Mouse (Mus musculus): ENCODE data around the gene Gfral. TPM values are rescaled to one million over a fixed set of nuclear protein-coding genes. Genes with fewer than 3 reads are reported as not detected.
"Not testable (repeated sequence)": the region's sequence is repeated elsewhere in the genome, so short reads cannot be mapped to it uniquely, and the experiment has no call there.

Gfral gene
- polyA plus RNA-seq, 1 experiment from 2014 or later = not detected

GRCm38 (mm10) chr9:76138378-76139109 is 74.9 kb downstream of the Gfral start:
- ATAC-seq (0 out of 2 replicates have a peak, but pooled peaks have one; percentile 12), DNase-seq (ENCODE audit: low spot score) (peak; percentile 14)
- H3K4me2 ChIP-seq (replicated peaks; ENCODE audit: low read depth, low read length) = no peak overlapping the region
- no peaks in the 10 kb centered on the region for H3K36me3 ChIP-seq (ENCODE audit: insufficient read depth, low read length)
- no peaks in the 10 kb centered on the region for H3K9me3 ChIP-seq (ENCODE audit: low read length)
- 78% methylated on average over 3 of the region's 3 CpGs for WGBS
- H3K27me3 ChIP-seq (replicated peaks; ENCODE audit: insufficient read depth, low read length) = no peaks in the 10 kb centered on the region
- no peak overlapping the region for H3K4me3 ChIP-seq (ENCODE audit: low read depth, low read length)
- no peak overlapping the region for H3K27ac ChIP-seq (ENCODE audit: low read length)
- no peaks in the 10 kb centered on the region for H3K4me1 ChIP-seq (ENCODE audit: insufficient read depth, low read depth, low read length)
- H3K9ac ChIP-seq (replicated peaks; ENCODE audit: low read depth) = no peak overlapping the region
- TF ChIP-seq EP300 (IDR thresholded peaks at IDR 0.05) (no peak), CTCF (IDR thresholded peaks at IDR 0.05) (no peak)

DNA sequence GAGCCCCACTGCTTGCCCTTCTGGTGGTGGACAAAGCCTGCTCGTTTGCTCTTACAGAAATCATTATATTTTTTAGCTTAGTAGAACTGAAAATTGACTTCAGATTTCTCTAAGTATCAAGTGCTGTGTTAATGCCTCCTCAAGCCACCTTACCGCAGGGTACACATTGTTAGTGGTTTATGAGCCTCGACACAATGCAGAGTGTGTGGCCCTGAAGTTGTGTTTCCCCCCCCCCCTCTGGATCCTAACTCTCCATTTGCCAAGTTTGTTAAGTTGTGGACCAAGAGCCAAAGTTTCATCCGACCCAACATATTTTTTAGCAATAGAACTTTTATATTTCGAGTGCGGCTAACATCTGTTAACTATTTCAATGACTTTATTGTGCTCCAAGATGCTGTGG is 79.4 kb downstream of the Gfral start:
- WGBS = 80% methylated on average over 6 of the region's 6 CpGs
- DNase-seq (ENCODE audit: low spot score) = no peak
- Histone ChIP-seq H3K9me3 (ENCODE audit: low read length) (no peaks in the 10 kb centered on the region), H3K4me2 (replicated peaks; ENCODE audit: low read depth, low read length) (no peak overlapping the region), H3K4me1 (ENCODE audit: insufficient read depth, low read depth, low read length) (no peaks in the 10 kb centered on the region), H3K27ac (ENCODE audit: low read length) (no peak overlapping the region), H3K36me3 (ENCODE audit: insufficient read depth, low read length) (no peaks in the 10 kb centered on the region), H3K27me3 (replicated peaks; ENCODE audit: insufficient read depth, low read length) (no peaks in the 10 kb centered on the region), H3K4me3 (ENCODE audit: low read depth, low read length) (no peak overlapping the region), H3K9ac (replicated peaks; ENCODE audit: low read depth) (no peak overlapping the region)
- TF ChIP-seq EP300 (IDR thresholded peaks at IDR 0.05) (no peak), CTCF (IDR thresholded peaks at IDR 0.05) (no peak)
- no peak for ATAC-seq

DNA sequence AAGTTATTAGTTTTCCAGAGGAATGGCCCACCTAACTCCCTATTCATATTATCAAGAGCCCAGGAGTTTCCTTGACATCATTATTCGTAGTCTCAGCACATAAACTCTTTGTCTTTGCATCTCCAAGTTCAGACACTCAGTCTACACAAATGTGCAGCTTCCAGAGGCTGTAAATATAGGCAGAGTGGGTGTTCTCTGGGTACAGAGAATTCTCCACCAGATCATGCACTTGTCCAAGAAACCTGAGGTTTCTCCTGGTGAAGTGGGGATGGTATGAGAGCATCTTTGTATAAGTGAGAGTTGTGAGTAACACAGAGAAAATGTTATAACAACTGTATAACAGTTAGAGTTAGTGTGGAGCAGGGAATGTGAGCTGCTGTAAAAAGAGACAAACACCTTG is 84.1 kb downstream of the Gfral start:
- DNase-seq (ENCODE audit: low spot score) (no peak), ATAC-seq (no peak)
- 65% methylated on average over 1 of the region's 1 CpGs for WGBS
- Histone ChIP-seq H3K9me3 (ENCODE audit: low read length) (no peaks in the 10 kb centered on the region), H3K4me1 (ENCODE audit: insufficient read depth, low read depth, low read length) (no peaks in the 10 kb centered on the region), H3K9ac (replicated peaks; ENCODE audit: low read depth) (no peak overlapping the region), H3K4me2 (replicated peaks; ENCODE audit: low read depth, low read length) (no peak overlapping the region), H3K27ac (ENCODE audit: low read length) (no peak overlapping the region), H3K4me3 (ENCODE audit: low read depth, low read length) (no peak overlapping the region), H3K36me3 (ENCODE audit: insufficient read depth, low read length) (no peaks in the 10 kb centered on the region), H3K27me3 (replicated peaks; ENCODE audit: insufficient read depth, low read length) (no peaks in the 10 kb centered on the region)
- TF ChIP-seq EP300 (IDR thresholded peaks at IDR 0.05) = no peak
- TF ChIP-seq CTCF (IDR thresholded peaks at IDR 0.05) = no peak

GRCm38 (mm10) chr9:76124249-76124648 is 89.2 kb downstream of the Gfral start:
- Histone ChIP-seq H3K4me3 (ENCODE audit: low read depth, low read length) (no peak overlapping the region), H3K36me3 (ENCODE audit: insufficient read depth, low read length) (no peaks in the 10 kb centered on the region), H3K9ac (replicated peaks; ENCODE audit: low read depth) (no peak overlapping the region), H3K4me2 (replicated peaks; ENCODE audit: low read depth, low read length) (no peak overlapping the region), H3K27ac (ENCODE audit: low read length) (no peak overlapping the region), H3K4me1 (ENCODE audit: insufficient read depth, low read depth, low read length) (no peaks in the 10 kb centered on the region), H3K9me3 (ENCODE audit: low read length) (no peaks in the 10 kb centered on the region), H3K27me3 (replicated peaks; ENCODE audit: insufficient read depth, low read length) (no peaks in the 10 kb centered on the region)
- DNase-seq (ENCODE audit: low spot score) = no peak
- TF ChIP-seq CTCF (IDR thresholded peaks at IDR 0.05) (no peak), EP300 (IDR thresholded peaks at IDR 0.05) (no peak)
- 51% methylated on average over 4 of the region's 4 CpGs for WGBS
- ATAC-seq = no peak

DNA sequence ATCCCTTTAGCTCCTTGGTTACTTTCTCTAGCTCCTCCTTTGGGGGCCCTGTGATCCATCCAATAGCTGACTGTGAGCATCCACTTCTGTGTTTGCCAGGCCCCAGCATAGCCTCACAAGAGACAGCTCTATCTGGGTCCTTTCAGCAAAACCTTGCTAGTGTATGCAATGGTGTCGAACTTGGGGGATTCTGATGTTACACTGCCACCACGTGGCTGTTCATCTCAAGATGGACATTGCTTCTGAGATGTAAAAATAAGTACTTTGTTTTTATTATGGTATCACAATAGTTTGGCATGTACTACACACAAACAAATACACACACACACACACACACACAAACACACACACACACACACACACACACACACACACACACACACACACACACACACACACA is 90.6 kb downstream of the Gfral start:
- not testable (repeated sequence) for H3K4me1 ChIP-seq (ENCODE audit: insufficient read depth, low read depth, low read length); H3K27ac ChIP-seq (ENCODE audit: low read length); H3K36me3 ChIP-seq (ENCODE audit: insufficient read depth, low read length); H3K4me3 ChIP-seq (ENCODE audit: low read depth, low read length); H3K27me3 ChIP-seq (replicated peaks; ENCODE audit: insufficient read depth, low read length); H3K9me3 ChIP-seq (ENCODE audit: low read length); ATAC-seq; H3K9ac ChIP-seq (replicated peaks; ENCODE audit: low read depth); H3K4me2 ChIP-seq (replicated peaks; ENCODE audit: low read depth, low read length)
- 3% methylated on average over 2 of the region's 2 CpGs for WGBS
- peak; percentile 79 for DNase-seq (ENCODE audit: low spot score)
- TF ChIP-seq CTCF (IDR thresholded peaks at IDR 0.05) = peak; percentile 80

Other genes with a start within 250 kb of the Gfral start
- gene Hmgcll1, start 198.8 kb downstream of the Gfral start, polyA plus RNA-seq (2015; fragmentation: Nextera tagmentation; extraction: Ambion mirVana) = 4.7 and 5.7 TPM in 2 replicates
- 0.06 TPM in 1 of 2 replicates, not detected in the other for gene Hcrtr2, start 110.2 kb upstream of the Gfral start, polyA plus RNA-seq (2015; fragmentation: Nextera tagmentation; extraction: Ambion mirVana)

Data from lung, postnatal 0 days (tissue).